Mouse (Mus musculus) forebrain, embryonic 11.5 days (tissue): ENCODE measurements around the gene Dnajc13. TPM values are rescaled to one million over a fixed set of nuclear protein-coding genes. Genes with fewer than 3 reads are reported as not detected.
A peak's percentile ranks its signal among the peaks of the same experiment; 100 is the strongest.

Experiments used
- ATAC-seq: fragments of 200-750 bp; cut with Nextera tagmentation; replicated peaks from 2 replicates; pipeline ENCODE4 v1.8.0; 2017; ENCODE audit warnings: moderate TSS enrichment; ENCODE audit not compliant: low FRiP score
- DNase-seq: peaks from one replicate; pipeline ENCODE4 v3.0.0-alpha.2; 2017; ENCODE audit warnings: low spot score
- H3K27ac ChIP-seq: fragments of 300-500 bp; sonication (generic); 2 replicates; pipeline ENCODE4 v1.5.1; 2014; ENCODE audit warnings: low read depth, low read length
- H3K27me3 ChIP-seq: fragments of 300-500 bp; sonication (generic); 2 replicates; pipeline ENCODE4 v1.6.1; 2014; ENCODE audit warnings: mild to moderate bottlenecking, low read length, mixed read lengths; ENCODE audit not compliant: control insufficient read depth, insufficient read depth
- H3K36me3 ChIP-seq: fragments of 300-500 bp; sonication (generic); 2 replicates; pipeline ENCODE4 v1.6.1; 2014; ENCODE audit warnings: mild to moderate bottlenecking, low read length, moderate library complexity, mixed read lengths; ENCODE audit not compliant: control insufficient read depth, insufficient read depth
- H3K4me1 ChIP-seq: fragments of 300-500 bp; sonication (generic); replicated peaks from 2 replicates; pipeline ENCODE4 v1.6.1; 2014; ENCODE audit warnings: low read length, mixed read lengths; ENCODE audit not compliant: control insufficient read depth, insufficient read depth
- H3K4me2 ChIP-seq: fragments of 300-500 bp; sonication (generic); 2 replicates; pipeline ENCODE4 v1.6.1; 2014; ENCODE audit warnings: low read depth, mild to moderate bottlenecking, low read length, moderate library complexity, mixed read lengths; ENCODE audit not compliant: severe bottlenecking
- H3K4me3 ChIP-seq: fragments of 300-500 bp; sonication (generic); 2 replicates; pipeline ENCODE4 v1.5.1; 2014; ENCODE audit warnings: low read depth, low read length
- H3K9ac ChIP-seq: fragments of 300-500 bp; sonication (generic); 2 replicates; pipeline ENCODE4 v1.6.1; 2014; ENCODE audit warnings: low read length
- H3K9me3 ChIP-seq: fragments of 300-500 bp; sonication (generic); 2 replicates; pipeline ENCODE4 v1.6.1; 2016; ENCODE audit warnings: low read length, mixed read lengths; ENCODE audit not compliant: control insufficient read depth
- WGBS: fragments of 180-500 bp; shearing (Covaris S2); extraction: QIAGEN DNeasy Blood & Tissue Kit; methylation state at CpG from one replicate; pipeline ENCODE4 v1.1.7; 2014; 5-methylcytosine and 5-hydroxymethylcytosine counted together
- polyA plus RNA-seq: library from polyadenylated mRNA; unstranded; fragments of >200 nt; fragmentation: Nextera tagmentation; extraction: Ambion mirVana; gene quantifications from 2 replicates; pipeline ENCODE4 v1.2.1, GENCODE M21; 2014

The Dnajc13 gene
- polyA plus RNA-seq, 1 experiment from 2014 or later: 24.1 TPM

DNA sequence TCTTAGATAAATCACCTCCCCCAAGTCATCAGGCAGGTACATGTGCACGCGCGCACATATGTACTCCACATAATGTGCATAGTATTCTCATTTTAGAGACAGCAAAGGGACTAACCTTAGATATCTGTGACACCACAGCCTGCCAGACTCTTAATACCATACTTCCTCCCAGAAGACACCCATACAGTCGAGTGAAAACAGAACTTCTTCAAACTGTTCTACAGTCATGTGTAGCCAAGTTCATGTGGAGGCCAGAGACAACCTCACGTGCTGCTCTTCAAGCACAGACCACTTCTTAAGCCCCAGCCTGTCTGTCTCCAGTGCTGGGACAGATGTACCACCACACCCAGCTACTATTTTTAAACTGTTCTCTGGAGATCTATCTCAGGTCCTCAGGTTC, 29.7 kb downstream of the Dnajc13 start:
- Histone ChIP-seq H3K9ac (no peak overlapping the region), H3K27ac (no peak overlapping the region), H3K4me1 (no peaks in the 10 kb centered on the region), H3K36me3 (peaks cover 5% of the 10 kb centered on the region; the same call in 1 of the 2 replicates), H3K9me3 (no peaks in the 10 kb centered on the region), H3K27me3 (no peaks in the 10 kb centered on the region), H3K4me2 (no peak overlapping the region), H3K4me3 (no peak overlapping the region)
- ATAC-seq: no peak
- no peak for DNase-seq
- WGBS: 95% methylated on average over 5 of the region's 5 CpGs

DNA sequence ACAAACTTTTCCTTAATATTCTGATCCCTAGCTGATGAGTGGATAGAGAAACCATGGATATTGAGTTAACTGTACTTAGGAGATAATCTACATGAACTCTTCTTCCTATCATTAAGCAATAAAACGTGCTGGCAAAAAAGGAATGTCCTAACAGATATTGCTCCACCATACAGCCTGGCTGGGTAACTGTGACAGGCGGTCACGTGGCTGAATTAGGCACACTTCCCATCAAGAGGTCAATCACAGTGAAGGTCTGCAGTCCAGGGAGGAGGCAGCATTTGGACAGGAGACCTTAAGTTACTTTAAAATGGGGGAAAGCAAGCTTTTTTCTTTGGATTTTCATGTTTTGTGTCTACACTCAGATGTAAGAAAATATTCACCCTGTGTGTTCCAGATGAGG, 30.7 kb downstream of the Dnajc13 start:
- ATAC-seq (no peak), DNase-seq (no peak)
- Histone ChIP-seq H3K27ac (no peak overlapping the region), H3K4me3 (no peak overlapping the region), H3K9ac (no peak overlapping the region), H3K27me3 (no peaks in the 10 kb centered on the region), H3K4me2 (no peak overlapping the region), H3K9me3 (no peaks in the 10 kb centered on the region), H3K4me1 (no peaks in the 10 kb centered on the region), H3K36me3 (peaks cover 5% of the 10 kb centered on the region; the same call in 1 of the 2 replicates)
- 93% methylated on average over 3 of the region's 3 CpGs for WGBS

DNA sequence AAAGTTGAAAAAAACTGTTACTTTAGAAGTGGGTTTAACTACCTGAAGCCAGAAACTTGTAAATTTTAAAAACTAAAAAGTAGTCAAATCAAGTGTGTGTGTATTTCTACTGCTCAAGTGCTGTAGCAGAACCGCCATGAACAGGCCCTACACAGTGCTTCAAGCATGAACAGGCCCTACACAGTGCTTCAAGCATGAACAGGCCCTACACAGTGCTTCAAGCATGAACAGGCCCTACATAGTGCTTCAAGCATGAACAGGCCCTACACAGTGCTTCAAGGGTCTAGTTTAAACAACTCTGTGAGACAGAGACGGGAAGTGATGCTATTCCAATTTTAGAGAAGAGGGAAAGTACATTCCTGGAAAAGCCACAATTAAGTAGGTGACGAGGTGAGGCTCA, 51.3 kb downstream of the Dnajc13 start:
- Histone ChIP-seq H3K27ac (no peak overlapping the region), H3K4me1 (no peaks in the 10 kb centered on the region), H3K4me2 (no peak overlapping the region), H3K9me3 (no peaks in the 10 kb centered on the region), H3K4me3 (no peak overlapping the region), H3K9ac (no peak overlapping the region), H3K36me3 (peaks cover 5% of the 10 kb centered on the region; the same call in 1 of the 2 replicates), H3K27me3 (no peaks in the 10 kb centered on the region)
- 91% methylated on average over 3 of the region's 3 CpGs for WGBS
- DNase-seq: no peak
- no peak for ATAC-seq

DNA sequence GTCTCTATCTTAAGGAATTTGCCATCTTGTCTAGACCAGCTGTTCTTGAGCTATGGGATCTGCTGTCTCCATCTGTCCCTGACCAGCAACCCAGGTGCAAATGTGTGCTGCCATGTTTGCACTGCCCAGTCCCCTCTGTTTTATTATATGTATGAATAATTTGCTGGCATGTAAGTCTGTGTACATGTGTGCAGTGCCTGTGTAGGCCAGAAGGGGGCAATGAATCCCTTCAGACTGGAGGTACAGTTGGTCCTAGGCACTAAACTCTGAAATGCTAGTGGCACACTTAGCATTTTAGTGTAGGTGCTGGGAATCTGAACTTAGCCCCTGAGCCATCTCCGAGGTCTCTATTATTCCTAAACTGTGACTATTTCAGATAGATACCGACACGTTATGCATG, 58.9 kb downstream of the Dnajc13 start:
- Histone ChIP-seq H3K9me3 (no peaks in the 10 kb centered on the region), H3K4me2 (no peak overlapping the region), H3K4me3 (no peak overlapping the region), H3K36me3 (peaks cover 5% of the 10 kb centered on the region; the same call in 1 of the 2 replicates), H3K4me1 (no peaks in the 10 kb centered on the region), H3K9ac (no peak overlapping the region), H3K27ac (no peak overlapping the region), H3K27me3 (no peaks in the 10 kb centered on the region)
- ATAC-seq: no peak
- 88% methylated on average over 3 of the region's 3 CpGs for WGBS
- peak; percentile 65 for DNase-seq

DNA sequence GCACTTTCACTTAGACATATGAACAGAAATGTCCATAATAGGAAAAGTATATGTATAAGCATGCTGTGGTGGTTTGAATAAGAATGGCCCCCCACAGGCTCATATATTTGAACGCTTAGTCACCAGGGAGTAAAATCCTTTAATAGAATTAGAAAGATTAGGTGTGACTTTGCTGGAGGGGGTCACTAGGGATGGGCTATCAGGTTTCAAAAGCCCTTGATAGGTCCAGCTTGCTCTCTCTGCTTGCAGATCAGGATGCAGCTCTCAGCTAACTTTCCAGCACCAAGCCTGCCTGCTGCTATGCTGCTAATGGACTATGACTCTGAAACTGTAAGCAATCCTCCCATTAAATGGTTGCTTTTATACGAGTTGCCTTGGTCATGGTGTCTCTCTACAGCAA, 68.2 kb downstream of the Dnajc13 start:
- Histone ChIP-seq H3K27me3 (no peaks in the 10 kb centered on the region), H3K4me1 (no peaks in the 10 kb centered on the region), H3K4me3 (no peak overlapping the region), H3K4me2 (no peak overlapping the region), H3K9me3 (no peaks in the 10 kb centered on the region), H3K27ac (no peak overlapping the region), H3K9ac (no peak overlapping the region), H3K36me3 (peaks cover 2% of the 10 kb centered on the region; the same call in 1 of the 2 replicates)
- no peak for ATAC-seq
- 58% methylated on average over 2 of the region's 2 CpGs for WGBS
- DNase-seq: no peak

DNA sequence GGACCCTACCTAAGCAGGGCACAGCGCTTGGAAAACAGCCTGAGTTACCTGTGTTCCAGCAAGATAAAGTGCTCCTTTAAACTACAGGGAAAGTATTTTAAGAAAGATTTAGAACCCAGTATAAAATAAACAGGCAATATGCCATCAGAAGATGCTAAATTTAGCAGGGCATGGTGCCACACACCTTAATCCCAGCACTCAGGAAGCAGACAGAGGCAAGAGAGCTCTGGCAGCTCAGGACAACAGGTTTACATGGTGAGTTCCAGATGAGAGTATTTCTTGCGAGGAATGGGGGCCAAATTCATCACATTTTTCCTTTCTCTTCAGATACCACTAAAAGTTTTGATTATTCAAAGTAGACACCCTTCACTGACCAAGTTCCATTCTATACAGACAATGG, 68.8 kb downstream of the Dnajc13 start:
- 85% methylated on average over 2 of the region's 2 CpGs for WGBS
- no peak overlapping the region for H3K4me2 ChIP-seq
- H3K9me3 ChIP-seq: no peaks in the 10 kb centered on the region
- H3K9ac ChIP-seq: no peak overlapping the region
- H3K27me3 ChIP-seq: no peaks in the 10 kb centered on the region
- H3K4me1 ChIP-seq: no peaks in the 10 kb centered on the region
- no peak overlapping the region for H3K4me3 ChIP-seq
- no peak for DNase-seq
- H3K36me3 ChIP-seq: peaks cover 2% of the 10 kb centered on the region; the same call in 1 of the 2 replicates
- no peak overlapping the region for H3K27ac ChIP-seq
- no peak for ATAC-seq

DNA sequence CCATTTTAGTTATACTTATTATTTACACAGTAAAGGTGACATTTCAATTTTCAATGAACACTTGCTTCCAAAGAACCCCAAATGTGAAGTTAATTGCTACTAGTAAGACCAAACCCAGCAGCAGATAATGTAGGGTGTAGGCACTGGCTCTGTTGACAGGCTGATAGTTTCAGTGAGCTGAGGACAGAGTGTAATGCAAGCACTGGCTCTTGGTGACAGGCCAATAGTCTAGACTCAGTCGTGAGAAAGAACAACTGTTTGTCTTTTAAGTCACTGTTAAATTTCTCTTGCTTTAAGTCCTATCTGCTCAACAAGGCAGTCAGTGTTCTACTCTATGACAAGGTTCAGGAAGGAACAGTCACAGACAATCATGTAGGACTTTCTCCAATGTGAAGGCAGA, 69.4 kb downstream of the Dnajc13 start:
- no peaks in the 10 kb centered on the region for H3K9me3 ChIP-seq
- no peak for DNase-seq
- no peak overlapping the region for H3K9ac ChIP-seq
- no peak overlapping the region for H3K27ac ChIP-seq
- H3K4me1 ChIP-seq: no peaks in the 10 kb centered on the region
- WGBS: 92% methylated on average over 1 of the region's 1 CpGs
- ATAC-seq: no peak
- H3K36me3 ChIP-seq: peaks cover 2% of the 10 kb centered on the region; the same call in 1 of the 2 replicates
- H3K4me2 ChIP-seq: no peak overlapping the region
- H3K27me3 ChIP-seq: no peaks in the 10 kb centered on the region
- H3K4me3 ChIP-seq: no peak overlapping the region

DNA sequence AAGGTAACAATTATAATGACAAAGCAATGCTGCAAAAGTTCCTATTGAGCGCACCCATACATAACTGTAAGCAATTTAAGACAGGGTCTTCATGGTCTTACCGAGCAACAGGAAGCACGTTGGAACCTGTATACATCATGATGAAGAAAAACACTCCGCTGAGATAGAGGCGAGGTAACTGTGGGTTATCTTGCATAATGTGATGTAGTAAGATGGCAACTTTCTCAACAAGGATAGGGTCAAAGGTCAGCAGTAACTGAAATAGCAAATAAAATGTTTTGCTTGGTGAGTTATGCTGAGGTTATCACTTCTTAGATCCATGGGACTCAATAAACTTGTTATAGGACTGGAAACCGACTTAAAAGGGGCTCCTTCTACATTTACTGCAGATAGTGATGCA, 70.2 kb downstream of the Dnajc13 start:
- H3K9me3 ChIP-seq: no peaks in the 10 kb centered on the region
- no peaks in the 10 kb centered on the region for H3K27me3 ChIP-seq
- H3K9ac ChIP-seq: no peak overlapping the region
- H3K4me1 ChIP-seq: no peaks in the 10 kb centered on the region
- H3K27ac ChIP-seq: no peak overlapping the region
- H3K4me3 ChIP-seq: no peak overlapping the region
- DNase-seq: no peak
- 91% methylated on average over 6 of the region's 6 CpGs for WGBS
- H3K36me3 ChIP-seq: peaks cover 2% of the 10 kb centered on the region; the same call in 1 of the 2 replicates
- ATAC-seq: no peak
- H3K4me2 ChIP-seq: no peak overlapping the region

DNA sequence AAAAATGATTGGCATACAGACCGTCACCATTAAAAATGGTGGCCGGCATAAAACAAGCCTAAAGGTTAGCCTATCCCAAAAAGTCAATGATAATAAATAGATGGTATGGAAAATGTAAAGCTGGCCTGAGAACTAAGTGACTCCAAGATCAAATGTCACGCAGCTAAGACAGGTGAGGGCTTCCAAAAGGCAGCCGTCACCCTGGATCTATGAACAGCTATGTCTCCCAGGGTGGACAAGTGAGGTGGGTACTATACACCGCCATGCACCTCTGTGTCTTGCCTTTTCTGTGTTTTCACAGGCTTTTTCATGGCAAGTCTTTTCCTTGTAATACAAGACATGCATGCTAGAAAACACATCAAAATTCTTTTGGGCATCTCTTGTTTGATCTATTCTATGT, 73.1 kb downstream of the Dnajc13 start:
- H3K27ac ChIP-seq: no peak overlapping the region
- 95% methylated on average over 5 of the region's 5 CpGs for WGBS
- peaks cover 2% of the 10 kb centered on the region; the same call in 1 of the 2 replicates for H3K36me3 ChIP-seq
- no peak overlapping the region for H3K4me2 ChIP-seq
- no peak for ATAC-seq
- H3K27me3 ChIP-seq: no peaks in the 10 kb centered on the region
- no peak for DNase-seq
- no peak overlapping the region for H3K4me3 ChIP-seq
- no peaks in the 10 kb centered on the region for H3K4me1 ChIP-seq
- H3K9me3 ChIP-seq: no peaks in the 10 kb centered on the region
- no peak overlapping the region for H3K9ac ChIP-seq
